Mouse (Mus musculus) CH12.LX (cell line): ENCODE measurements around the gene Rtf2. TPM values are rescaled to one million over a fixed set of nuclear protein-coding genes. Genes with fewer than 3 reads are reported as not detected.

Experiments
- DNase-seq: peaks from one replicate; pipeline ENCODE4 v3.0.0-alpha.2; 2013; ENCODE audit errors: extremely low read depth
- H3K27ac ChIP-seq: 2 replicates; pipeline ENCODE4 v1.5.1; 2012; ENCODE audit warnings: low read depth, mild to moderate bottlenecking, control low read depth, moderate library complexity; ENCODE audit not compliant: insufficient read depth
- H3K27me3 ChIP-seq: replicated peaks from 2 replicates; pipeline ENCODE3; 2012; ENCODE audit warnings: inconsistent platforms
- H3K36me3 ChIP-seq, 2 experiments: replicated peaks in 1 of 2; 2 replicates each; pipeline versions ENCODE3 to v1.6.1; 2012; ENCODE audit warnings: inconsistent platforms in 1 of 2, low read length in 1 of 2, mild to moderate bottlenecking in 1 of 2, mixed read lengths in 1 of 2, moderate library complexity in 1 of 2; ENCODE audit not compliant: control insufficient read depth in 1 of 2, insufficient read depth in 1 of 2
- H3K4me1 ChIP-seq, 2 experiments: 2 replicates each; pipeline ENCODE4 v1.6.1; 2012; ENCODE audit warnings: inconsistent platforms in 1 of 2, moderate library complexity in 1 of 2; ENCODE audit not compliant: insufficient read depth in 2 of 2, control insufficient read depth in 1 of 2
- H3K4me2 ChIP-seq: 2 replicates; pipeline ENCODE4 v1.6.1; 2012; ENCODE audit warnings: low read depth, mild to moderate bottlenecking, control low read depth; ENCODE audit not compliant: poor library complexity, insufficient read depth, severe bottlenecking
- H3K4me3 ChIP-seq, 3 experiments: fragments of 150-350 bp in 1 of 3; sonication (generic) in 1 of 3; replicated peaks in 1 of 3; 2 replicates each; pipeline versions ENCODE3 to v1.5.1; 2011 to 2012; ENCODE audit warnings: low read depth in 2 of 3, low read length in 2 of 3, mild to moderate bottlenecking in 2 of 3, moderate library complexity in 2 of 3, control low read depth in 1 of 3, improper control_type of control experiment in 1 of 3, inconsistent platforms in 1 of 3, mixed read lengths in 1 of 3; ENCODE audit not compliant: poor library complexity in 1 of 3
- H3K79me2 ChIP-seq: replicated peaks from 2 replicates; pipeline ENCODE4 v1.6.1; 2012; ENCODE audit warnings: mild to moderate bottlenecking, moderate library complexity; ENCODE audit not compliant: control insufficient read depth, poor library complexity, insufficient read depth, severe bottlenecking; ENCODE audit errors: extremely low read depth
- H3K9ac ChIP-seq: 2 replicates; pipeline ENCODE4 v1.6.1; 2012; ENCODE audit warnings: low read depth, mild to moderate bottlenecking, control low read depth, moderate library complexity; ENCODE audit not compliant: insufficient read depth
- H3K9me3 ChIP-seq: replicated peaks from 2 replicates; pipeline ENCODE3; 2012; ENCODE audit warnings: low read length, inconsistent platforms, mixed read lengths
- CHD2 ChIP-seq: IDR thresholded peaks from 2 replicates; pipeline ENCODE4 v1.6.1; 2011; ENCODE audit warnings: low read length, improper control_type of control experiment
- CTCF ChIP-seq, 2 experiments: IDR thresholded peaks in 1 of 2; conservative IDR thresholded peaks in 1 of 2; 2 replicates each; pipeline ENCODE4 v1.5.1; 2011 to 2012; ENCODE audit warnings: low read depth in 2 of 2, low read length in 2 of 2, improper control_type of control experiment in 1 of 2, inconsistent platforms in 1 of 2, mild to moderate bottlenecking in 1 of 2, moderate library complexity in 1 of 2
- E2F4 ChIP-seq: IDR thresholded peaks from 2 replicates; pipeline ENCODE4 v1.6.1; 2011; ENCODE audit warnings: low read depth, low read length, improper control_type of control experiment; ENCODE audit not compliant: insufficient replicate concordance
- EP300 ChIP-seq: IDR thresholded peaks from 2 replicates; pipeline ENCODE4 v1.6.1; 2011; ENCODE audit warnings: low read length, improper control_type of control experiment
- MAFK ChIP-seq: IDR thresholded peaks from 2 replicates; pipeline ENCODE4 v1.6.1; 2011; ENCODE audit warnings: low read length, improper control_type of control experiment; ENCODE audit not compliant: insufficient replicate concordance
- MAZ ChIP-seq: IDR thresholded peaks from 2 replicates; pipeline ENCODE4 v1.6.1; 2012; ENCODE audit warnings: low read depth, mild to moderate bottlenecking, inconsistent platforms, low read length, improper control_type of control experiment, moderate library complexity
- MXI1 ChIP-seq: IDR thresholded peaks from 2 replicates; pipeline ENCODE4 v1.6.1; 2011; ENCODE audit warnings: mild to moderate bottlenecking, low read depth, low read length, improper control_type of control experiment
- NRF1 ChIP-seq: IDR thresholded peaks from 2 replicates; pipeline ENCODE4 v1.6.1; 2014; ENCODE audit warnings: low read depth, mild to moderate bottlenecking, inconsistent platforms, low read length, improper control_type of control experiment, moderate library complexity
- PAX5 ChIP-seq: IDR thresholded peaks from 2 replicates; pipeline ENCODE4 v1.6.1; 2012; ENCODE audit warnings: low read length, inconsistent platforms, mixed read lengths
- RAD21 ChIP-seq: IDR thresholded peaks from 2 replicates; pipeline ENCODE4 v1.6.1; 2011; ENCODE audit warnings: low read depth, mild to moderate bottlenecking, low read length, improper control_type of control experiment, moderate library complexity
- RCOR1 ChIP-seq: conservative IDR thresholded peaks from 2 replicates; pipeline ENCODE4 v1.6.1; 2012; ENCODE audit warnings: low read depth, mild to moderate bottlenecking, inconsistent platforms, low read length, improper control_type of control experiment
- SIN3A ChIP-seq: IDR thresholded peaks from 2 replicates; pipeline ENCODE4 v1.6.1; 2012; ENCODE audit warnings: low read length, improper control_type of control experiment, inconsistent platforms
- SMC3 ChIP-seq: IDR thresholded peaks from 2 replicates; pipeline ENCODE4 v1.6.1; 2011; ENCODE audit warnings: low read depth, low read length, improper control_type of control experiment
- TCF12 ChIP-seq: IDR thresholded peaks from 2 replicates; pipeline ENCODE4 v1.6.1; 2014; ENCODE audit warnings: low read depth, mild to moderate bottlenecking, inconsistent platforms, low read length, improper control_type of control experiment
- USF1 ChIP-seq: IDR thresholded peaks from 2 replicates; pipeline ENCODE4 v1.6.1; 2014; ENCODE audit warnings: low read depth, mild to moderate bottlenecking, inconsistent platforms, low read length, improper control_type of control experiment
- ZC3H11A ChIP-seq: IDR thresholded peaks from 2 replicates; pipeline ENCODE4 v1.6.1; 2012; ENCODE audit warnings: low read depth, mild to moderate bottlenecking, inconsistent platforms, low read length, improper control_type of control experiment
- ZMIZ1 ChIP-seq: IDR thresholded peaks from 2 replicates; pipeline ENCODE4 v1.6.1; 2012; ENCODE audit warnings: low read depth, mild to moderate bottlenecking, inconsistent platforms, low read length, improper control_type of control experiment
- dilution Hi-C: fragments of 300-500 bp; cut with MboI; formaldehyde crosslinking; loops from 2 replicates; pipeline ENCODE4 v1.14.3; 2020; ENCODE audit warnings: low sequenced_read_pairs; ENCODE audit not compliant: extremely low pct_unique_long_range_greater_than_20kb, extremely low pct_ligation_motif_present
- in situ Hi-C: fragments of 300-500 bp; cut with MboI; formaldehyde crosslinking; loops from 3 replicates; pipeline ENCODE4 v1.14.3; 2019; ENCODE audit warnings: low sequenced_read_pairs, low pct_ligation_motif_present, low pct_unique_long_range_greater_than_20kb, mixed read lengths
- polyA plus RNA-seq: library from polyadenylated mRNA; unstranded; fragments of >175 nt; gene quantifications from 2 replicates; pipeline ENCODE4 v1.2.1, GENCODE M21; 2012; ENCODE audit warnings: low read depth; ENCODE audit not compliant: insufficient read length
- total RNA-seq, 2 experiments: library from RNA; depleted of rRNA; stranded (reverse); fragments of 300-350 nt in 1 of 2; fragments of >200 nt in 1 of 2; gene quantifications; 2 replicates each; pipeline ENCODE4 v1.2.3; 2012 to 2014

The Rtf2 gene
- total and polyA plus RNA-seq, 3 experiments, result 60.3 to 72.9 (median 61.4) TPM

- H3K36me3 ChIP-seq, result peaks cover 56 to 79% of the 10 kb centered on the region in 2 experiments
- dilution Hi-C loops, result no loop called here
Measured at GRCm38 (mm10) chr2:172445617-172446016, 5.3 kb downstream of the Rtf2 start.

GRCm38 (mm10) chr2:172447317-172447716 is 7.0 kb downstream of the Rtf2 start:
- peak; percentile 51 for TF ChIP-seq RAD21
- TF ChIP-seq SMC3, result peak; percentile 86
- TF ChIP-seq CTCF (conservative IDR thresholded peaks at IDR 0.05 in 1 of 2, IDR thresholded peaks at IDR 0.05 in 1 of 2; ENCODE audit: low read depth in 2 of 2, low read length in 2 of 2), result peak; percentile 28 to 72; a peak in 3 of 4 replicates
- no peak for TF ChIP-seq MAZ
- H3K4me1 ChIP-seq, result peaks cover 0 to 6% of the 10 kb centered on the region in 2 experiments; a peak in 1 of 4 replicates
- peaks cover 21% of the 10 kb centered on the region for H3K79me2 ChIP-seq
- peaks cover 70 to 91% of the 10 kb centered on the region in 2 experiments for H3K36me3 ChIP-seq
- H3K9ac ChIP-seq, result no peak overlapping the region
- in situ Hi-C loops, result loop anchor here (10.0 kb wide), 1 partner anchor 223 kb away; no protein-coding TSS in a partner anchor
- no peak overlapping the region for H3K4me3 ChIP-seq
- no peaks in the 10 kb centered on the region for H3K27me3 ChIP-seq
- H3K9me3 ChIP-seq, result no peaks in the 10 kb centered on the region
- H3K27ac ChIP-seq, result no peak overlapping the region
- dilution Hi-C loops, result no loop called here
- H3K4me2 ChIP-seq, result no peak overlapping the region
- peak; percentile 45 for DNase-seq

More at GRCm38 (mm10) chr2:172445617-172446016, 5.3 kb downstream of the Rtf2 start:
- no peak for TF ChIP-seq TCF12
- no peak for TF ChIP-seq PAX5
- TF ChIP-seq E2F4, result no peak
- no peak for TF ChIP-seq ZMIZ1
- no peak for TF ChIP-seq CHD2
- no peak for TF ChIP-seq USF1
- no peak for TF ChIP-seq NRF1
- TF ChIP-seq EP300, result no peak
- no peak for TF ChIP-seq MAFK
- no peak for TF ChIP-seq SIN3A
- no peak for TF ChIP-seq ZC3H11A
- no peak for TF ChIP-seq MXI1
- TF ChIP-seq MAZ, result no peak
- no peak for TF ChIP-seq RCOR1
- TF ChIP-seq, all 38 proteins: peak for 0
- H3K79me2 ChIP-seq, result peaks cover 38% of the 10 kb centered on the region
- H3K4me2 ChIP-seq, result no peak overlapping the region
- H3K27me3 ChIP-seq, result no peaks in the 10 kb centered on the region
- H3K27ac ChIP-seq, result no peak overlapping the region
- no peak for DNase-seq
- H3K9me3 ChIP-seq, result no peaks in the 10 kb centered on the region
- H3K9ac ChIP-seq, result no peak overlapping the region
- peaks cover 5 to 18% of the 10 kb centered on the region in 2 experiments for H3K4me1 ChIP-seq
- in situ Hi-C loops, result loop anchor here (10.0 kb wide), 1 partner anchor 221 kb away; no protein-coding TSS in a partner anchor
- no peak overlapping the region for H3K4me3 ChIP-seq
